Mouse (Mus musculus) urinary bladder, postnatal 25 days (tissue): ENCODE measurements around the gene Cd40.

ENCODE experiments used
- DNase-seq: peaks from one replicate; pipeline ENCODE4 v3.0.0; 2022; ENCODE audit warnings: low spot score

The Cd40 gene

GRCm38 (mm10) chr2:165056377-165057085 is 1.1 kb downstream of the Cd40 start:
- DNase-seq = no peak

DNA sequence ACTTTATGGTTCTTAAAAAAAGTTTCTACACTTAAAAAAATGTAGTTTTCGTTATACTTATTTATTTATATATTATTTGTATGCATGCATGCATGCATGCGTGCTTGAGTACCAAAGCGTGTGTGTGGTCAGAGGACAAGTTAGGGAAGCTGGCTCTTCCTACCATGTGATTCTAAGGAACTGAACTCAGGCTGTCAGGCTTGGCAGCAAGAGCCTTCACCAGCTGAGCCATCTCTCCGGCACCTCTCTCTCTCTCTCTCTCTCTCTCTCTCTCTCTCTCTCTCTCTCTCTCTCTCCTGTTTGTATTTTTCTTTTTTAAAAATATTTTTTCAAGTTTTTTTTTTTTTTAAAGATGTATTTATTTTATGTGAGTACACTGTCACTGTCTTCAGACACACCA is 4.5 kb downstream of the Cd40 start:
- DNase-seq = no peak

DNA sequence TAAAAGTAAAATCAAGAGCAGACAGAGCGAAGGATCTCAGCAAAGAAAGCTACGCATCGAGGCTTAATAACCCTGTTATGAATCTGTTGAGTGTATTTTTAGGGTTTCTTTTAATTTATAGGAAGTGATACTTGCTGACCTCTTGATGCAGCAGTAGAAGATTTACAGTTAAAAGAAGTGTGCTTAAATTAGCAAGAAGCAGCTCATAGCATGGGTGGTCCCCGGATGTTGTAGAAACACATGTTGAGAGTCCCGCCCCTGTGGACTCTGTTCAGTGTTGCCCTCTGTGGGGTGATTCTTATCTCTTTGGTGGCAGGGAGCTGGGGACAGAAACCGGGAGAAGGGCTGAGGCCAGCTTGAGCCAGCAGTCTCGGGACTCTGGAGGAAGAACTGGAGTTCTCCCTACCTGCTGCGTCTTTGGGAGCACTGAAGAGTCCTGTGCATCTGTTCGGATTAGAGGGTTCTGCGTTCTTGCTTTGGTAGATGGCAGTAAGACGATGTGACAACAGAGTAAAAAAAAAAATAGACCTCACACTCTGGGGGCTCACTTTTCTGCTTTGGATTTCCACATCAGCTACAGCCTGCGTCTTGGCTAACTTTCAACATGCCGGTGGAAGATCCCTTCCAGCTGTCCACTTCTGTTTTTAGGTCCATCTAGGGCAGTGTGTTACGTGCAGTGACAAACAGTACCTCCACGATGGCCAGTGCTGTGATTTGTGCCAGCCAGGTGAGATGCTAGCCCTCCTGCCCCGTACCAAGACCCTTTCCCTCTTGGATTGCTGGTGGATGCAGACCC is 6.4 kb downstream of the Cd40 start:
- DNase-seq = no peak

GRCm38 (mm10) chr2:165064489-165064888 is 9.1 kb downstream of the Cd40 start:
- no peak for DNase-seq

DNA sequence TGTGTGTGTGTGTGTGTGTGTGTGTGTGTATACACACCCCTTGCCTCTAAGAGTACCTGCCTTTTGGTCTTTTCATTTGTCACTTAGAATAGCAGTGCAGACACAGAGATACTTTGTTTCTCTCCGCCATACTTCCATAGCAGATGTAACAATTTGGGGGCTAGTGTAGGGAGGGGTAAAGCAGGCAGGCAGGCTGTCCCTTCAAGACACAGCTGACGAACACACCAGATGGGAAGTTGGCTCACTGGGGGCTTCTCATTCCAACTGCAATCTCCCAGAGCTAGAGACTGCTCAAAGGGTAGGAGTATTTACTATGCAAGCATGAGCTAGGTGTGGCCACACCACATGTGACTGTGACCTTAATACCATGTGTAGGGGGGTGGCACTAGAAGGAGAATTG is 13.4 kb downstream of the Cd40 start:
- DNase-seq = no peak

DNA sequence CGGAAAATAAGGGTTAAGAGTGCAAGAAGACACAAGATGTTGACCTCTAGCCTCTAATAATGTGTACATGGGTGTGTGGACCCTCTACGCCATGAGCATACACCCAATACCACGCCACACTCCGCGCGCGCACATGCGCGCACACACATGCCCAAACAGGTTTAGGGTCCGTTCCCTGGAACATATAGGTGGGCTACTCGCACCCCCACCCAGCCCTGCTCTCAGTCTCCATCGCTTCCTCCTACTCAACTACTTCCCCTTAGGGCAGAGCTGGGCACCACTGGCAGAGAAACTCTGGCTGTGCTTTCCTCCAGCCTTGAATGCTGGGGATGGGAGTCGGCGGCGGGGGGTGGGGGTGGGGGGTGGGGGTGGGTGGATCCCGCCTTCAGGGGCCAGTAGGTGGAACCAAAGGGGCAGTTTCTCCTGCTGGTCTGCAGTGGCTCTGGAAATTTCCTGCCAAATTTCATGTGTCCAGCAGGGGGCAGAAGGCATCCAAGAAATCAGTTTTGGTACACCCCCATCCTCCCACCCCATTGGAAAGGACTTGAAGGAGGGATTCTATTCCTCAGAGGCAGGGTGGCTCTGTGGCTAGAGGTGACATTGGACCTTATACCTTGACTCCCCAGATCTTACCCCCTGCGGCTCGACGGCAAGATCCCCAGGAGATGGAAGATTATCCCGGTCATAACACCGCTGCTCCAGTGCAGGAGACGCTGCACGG is 14.8 kb downstream of the Cd40 start:
- DNase-seq = peak; percentile 44

GRCm38 (mm10) chr2:165073381-165073781 is 18.0 kb downstream of the Cd40 start:
- DNase-seq = no peak

DNA sequence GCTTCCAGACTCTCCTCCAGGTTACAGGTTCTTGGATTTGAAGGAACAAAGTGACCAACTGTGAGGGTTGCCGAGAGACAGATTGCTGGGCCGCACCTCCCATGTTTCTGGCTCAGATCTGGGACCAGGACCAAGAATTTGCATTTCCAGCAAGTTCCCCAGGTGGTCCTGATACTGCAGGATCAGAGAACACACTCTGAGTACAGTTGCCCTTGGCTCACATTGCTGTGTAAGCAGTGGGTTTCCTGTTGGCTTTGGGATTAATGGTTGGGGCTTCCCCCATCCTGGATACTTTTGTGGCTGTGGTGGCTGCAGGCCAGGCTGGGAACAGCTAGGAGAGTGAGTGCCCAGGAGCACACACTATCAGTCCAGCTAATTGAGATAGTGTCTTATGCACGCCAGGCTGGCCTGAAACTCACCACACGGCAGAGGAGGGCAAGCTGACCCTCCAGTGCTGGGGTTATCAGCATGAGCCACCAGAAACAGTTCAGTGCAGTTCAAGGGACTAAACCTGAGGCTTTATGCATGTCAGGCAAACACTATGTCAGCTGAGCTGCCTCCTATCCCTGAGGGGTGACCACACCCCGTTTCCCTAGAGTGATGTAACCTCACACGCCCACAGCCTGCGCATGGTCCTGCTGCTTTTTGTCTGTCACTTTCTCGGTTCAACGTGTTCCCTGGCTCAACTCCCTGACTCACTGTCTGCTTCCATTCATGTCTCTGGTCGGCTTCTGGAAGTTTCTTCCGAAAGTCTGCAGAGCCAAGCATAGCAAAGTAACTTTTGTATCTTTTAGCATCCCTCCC is 18.9 kb downstream of the Cd40 start:
- DNase-seq = no peak

- peak; percentile 71 for DNase-seq
Measured at GRCm38 (mm10) chr2:165074937-165075336, 19.5 kb downstream of the Cd40 start.

DNA sequence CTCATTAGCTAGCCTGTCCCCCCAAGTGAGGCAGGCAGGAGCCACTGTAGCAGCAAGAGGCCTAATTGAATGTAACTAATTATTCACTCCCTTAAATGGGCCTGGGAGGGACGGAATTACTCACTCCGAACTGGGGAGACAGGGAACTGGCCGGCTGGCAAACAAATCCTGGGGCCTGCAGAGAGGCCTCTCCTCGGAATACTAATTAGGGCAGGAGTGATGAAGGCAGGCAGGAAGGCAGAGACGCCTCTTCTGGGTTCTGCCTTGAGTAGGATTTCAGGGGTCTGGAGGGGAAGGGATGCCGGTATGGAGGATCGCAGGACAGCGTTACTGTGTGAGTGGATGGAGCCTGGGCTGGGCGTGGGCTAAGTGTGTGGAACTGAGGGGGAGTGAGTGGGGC is 21.6 kb downstream of the Cd40 start:
- no peak for DNase-seq

GRCm38 (mm10) chr2:165078045-165078444 is 22.6 kb downstream of the Cd40 start:
- DNase-seq = no peak

GRCm38 (mm10) chr2:165078605-165079004 is 23.2 kb downstream of the Cd40 start:
- DNase-seq = no peak

DNA sequence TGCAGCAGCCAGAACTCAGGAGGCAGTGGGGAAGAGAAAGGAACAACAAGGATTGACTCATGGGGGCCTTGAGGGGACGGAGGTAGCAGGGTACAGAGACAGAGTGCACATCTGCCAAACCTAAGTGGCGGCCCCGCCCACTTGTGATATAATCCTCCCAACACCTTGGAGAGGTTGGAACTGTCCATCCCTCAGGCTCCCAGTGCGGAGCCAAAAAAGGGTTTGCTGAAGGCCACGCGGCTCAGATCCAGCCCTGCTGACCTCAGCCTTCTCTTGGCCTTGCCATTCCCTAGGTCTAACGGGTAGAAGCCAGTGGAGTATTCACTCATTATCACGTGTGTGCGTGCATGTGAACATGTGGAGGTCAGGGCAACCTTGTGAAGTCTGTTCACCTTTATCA is 25.2 kb downstream of the Cd40 start:
- DNase-seq = no peak

- no peak for DNase-seq
Measured at GRCm38 (mm10) chr2:165081257-165081656, 25.8 kb downstream of the Cd40 start.

GRCm38 (mm10) chr2:165086634-165087033 is 31.2 kb downstream of the Cd40 start:
- no peak for DNase-seq

DNA sequence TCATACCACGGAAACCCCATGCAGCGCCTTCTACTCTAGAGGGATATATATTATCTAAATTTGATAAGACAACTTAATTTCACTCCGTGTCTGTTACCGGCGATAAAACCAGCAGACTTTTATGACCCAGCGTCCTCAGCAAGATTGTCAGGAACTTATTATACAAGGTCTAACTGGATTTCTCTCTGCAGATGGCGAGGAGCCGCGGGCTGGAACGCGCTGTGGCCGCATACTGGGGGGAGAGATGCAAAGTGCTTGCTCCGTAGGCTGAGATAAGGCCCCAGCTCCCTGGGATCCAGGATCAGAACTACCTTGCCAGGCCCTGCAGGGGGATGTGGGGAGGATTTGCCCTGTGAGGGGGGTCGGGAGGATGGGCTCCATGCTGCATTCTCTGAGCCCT is 34.0 kb downstream of the Cd40 start:
- DNase-seq = no peak

DNA sequence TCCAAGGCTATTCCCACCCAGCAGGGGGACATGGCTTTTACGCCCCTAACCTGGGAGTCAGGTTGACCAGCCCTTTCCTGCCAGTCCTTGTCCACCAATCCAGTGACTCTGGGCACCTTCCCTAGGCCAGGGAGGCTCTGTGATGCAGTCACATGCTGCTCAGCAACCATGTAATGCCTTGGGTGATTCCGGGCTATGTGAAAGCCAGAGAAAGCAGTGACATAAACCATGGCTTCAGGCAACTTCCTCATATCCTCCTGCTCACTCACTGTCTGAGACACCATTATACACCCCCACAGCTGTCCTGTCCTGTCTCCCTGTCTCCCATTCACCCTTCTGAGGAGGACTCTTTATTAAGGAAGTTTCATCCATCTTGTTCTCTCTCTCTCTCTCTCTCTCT is 35.2 kb downstream of the Cd40 start, which contains the start of gene 1700025C18Rik:
Gene 1700025C18Rik, minus strand, starts transcription at position 101 of the 400 bp plus-strand sequence.
- DNase-seq = no peak

DNA sequence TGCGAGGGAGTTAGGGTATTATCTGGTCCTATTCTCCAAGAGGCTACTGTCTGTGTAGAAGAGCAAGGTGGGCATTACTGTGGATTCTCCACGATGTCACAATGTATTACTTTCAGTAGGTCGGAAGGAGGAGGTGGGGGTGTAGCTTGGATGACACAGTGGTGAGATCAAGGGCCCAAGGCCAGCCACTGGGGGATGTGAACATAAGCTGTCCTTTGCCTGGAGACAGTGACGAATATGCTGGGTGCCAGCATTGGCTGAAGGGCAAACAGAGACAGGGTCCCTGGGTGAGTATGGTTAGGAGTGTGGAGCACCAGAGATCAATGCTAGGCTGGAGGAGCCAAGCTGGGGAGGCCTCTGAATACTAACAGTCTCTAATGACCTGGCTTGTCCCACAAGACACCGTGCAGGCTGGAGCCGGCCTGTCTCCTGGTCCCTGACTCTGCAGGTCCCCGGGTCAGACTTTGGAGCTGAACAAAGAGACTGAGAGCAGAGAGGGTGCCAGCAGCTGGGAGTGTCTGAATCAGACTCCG is 36.1 kb downstream of the Cd40 start:
- no peak for DNase-seq

DNA sequence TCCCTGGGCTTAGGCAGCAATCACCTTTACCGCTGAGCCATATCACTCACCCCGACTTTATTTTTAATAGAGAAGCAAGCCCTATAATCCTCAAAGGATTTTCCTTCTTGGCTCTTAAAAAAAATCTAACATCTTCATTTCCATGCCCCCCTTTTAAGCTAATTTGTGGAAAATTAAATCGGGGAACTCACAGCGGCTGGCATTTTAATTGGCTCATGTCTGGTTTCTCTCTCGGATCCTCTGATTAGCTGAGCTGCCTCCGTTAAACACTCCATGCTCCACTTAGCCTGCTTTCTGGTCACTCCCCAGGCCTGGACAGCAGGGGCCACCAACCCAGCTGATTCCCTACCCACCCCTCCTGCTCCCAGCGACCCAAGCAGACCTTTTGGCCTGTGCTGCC is 37.0 kb downstream of the Cd40 start:
- no peak for DNase-seq

DNA sequence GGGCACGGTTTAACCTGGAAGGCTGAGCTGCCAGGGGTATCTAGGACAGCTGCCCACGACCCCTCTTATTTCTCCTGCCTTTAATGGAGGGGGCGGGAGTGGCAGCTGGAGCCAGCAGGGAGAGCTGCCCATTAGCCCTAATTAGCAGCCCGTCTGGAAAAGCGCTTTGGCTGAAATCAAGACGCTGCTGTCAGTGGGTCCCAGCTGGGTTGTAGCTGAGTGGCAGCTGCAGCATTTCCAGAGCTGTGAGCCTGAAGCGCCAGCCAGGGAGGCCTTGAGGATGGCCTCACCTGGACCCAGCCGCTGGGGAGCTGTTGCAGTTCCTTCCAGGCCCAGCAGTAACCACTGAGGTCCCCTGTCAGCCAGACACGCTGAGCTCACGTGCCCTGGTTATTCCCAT is 40.9 kb downstream of the Cd40 start:
- no peak for DNase-seq

DNA sequence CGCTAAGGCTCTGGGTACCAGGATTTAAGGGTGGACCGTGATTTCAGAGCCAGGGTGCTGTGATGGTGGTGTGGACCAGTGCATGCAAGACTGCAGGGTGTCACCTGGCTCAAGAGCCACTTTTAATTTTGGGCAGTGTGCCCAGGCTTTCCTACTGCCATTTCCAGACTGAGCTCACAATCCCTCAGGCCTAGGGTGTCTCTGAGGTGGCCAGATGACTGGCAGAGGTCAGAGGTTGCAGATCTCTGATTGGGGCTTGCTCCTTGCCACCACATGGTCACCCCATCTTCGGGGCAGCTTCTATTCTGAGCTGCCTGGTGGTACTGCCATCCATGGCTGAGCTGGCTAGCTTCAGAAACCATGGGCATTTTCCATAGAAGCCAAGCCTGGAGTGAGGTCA is 43.4 kb downstream of the Cd40 start:
- DNase-seq = no peak

- no peak for DNase-seq
Measured at GRCm38 (mm10) chr2:165100749-165101148, 45.3 kb downstream of the Cd40 start.
